Comparison of ENCODE assay signal across 22 mouse cellular contexts in the genomic region with DNA sequence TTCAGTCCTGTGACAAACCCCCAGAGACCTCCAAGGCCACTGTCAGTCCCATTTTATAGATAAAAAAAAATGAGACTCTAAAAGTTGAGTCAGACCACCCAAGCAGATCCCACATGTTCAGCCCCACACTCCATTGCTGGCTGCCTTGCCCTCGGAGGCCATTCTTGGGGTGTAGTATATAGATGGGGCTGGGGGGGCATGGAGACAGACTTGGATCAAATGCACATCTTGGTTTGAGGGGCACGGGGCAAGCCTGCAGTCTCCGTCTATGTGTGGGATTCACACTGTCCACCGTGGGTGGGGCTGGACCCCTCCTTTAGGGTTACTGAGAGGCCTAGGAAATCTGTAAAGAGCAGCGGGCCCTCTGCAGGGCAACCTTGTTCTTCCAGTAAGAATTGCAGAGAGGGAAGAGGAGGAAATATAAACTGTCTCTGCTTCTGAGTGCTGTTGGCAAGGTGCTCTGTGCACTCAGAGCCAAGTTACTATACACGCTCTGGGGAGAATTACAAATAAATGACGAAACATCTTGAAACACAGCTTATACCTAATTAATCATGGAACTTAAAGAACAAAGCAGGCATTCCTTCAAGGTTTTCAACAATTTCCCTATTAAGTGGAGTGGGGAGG.
DNase-seq lines count a peak whose midpoint lies in the region; ATAC-seq and TF ChIP-seq lines count a peak whose summit lies in the region.
"Had no signal": no experiment of that assay in that cellular context is flagged by ENCODE, and none has a peak within 500 bp of the region (broad histone marks: within the 10 kb centered on the region; RNA-seq: fewer than 3 reads in every experiment).

No protein-coding gene starts in this region.

- no peaks in the 10 kb centered on the region for H3K36me3 ChIP-seq in forebrain, embryonic 10.5 days (replicated peaks)
- no peaks in the 10 kb centered on the region for H3K36me3 ChIP-seq in forebrain, embryonic 15.5 days
- no peaks in the 10 kb centered on the region for H3K36me3 ChIP-seq in limb, embryonic 14.5 days (ENCODE audit: control insufficient read depth, insufficient read depth, low read length)
- no peaks in the 10 kb centered on the region; the same call in 1 of the 2 replicates for H3K36me3 ChIP-seq in heart, embryonic 11.5 days (ENCODE audit: control insufficient read depth, insufficient read depth, low read length)
- H3K36me3 ChIP-seq: heart, embryonic 10.5 days; hindbrain, embryonic 13.5 days; midbrain, embryonic 12.5 days had no signal

- peaks cover 21% of the 10 kb centered on the region for H3K9me3 ChIP-seq in forebrain, embryonic 10.5 days
- H3K9me3 ChIP-seq in forebrain, embryonic 15.5 days: no peaks in the 10 kb centered on the region; the same call in 1 of the 2 replicates
- H3K9me3 ChIP-seq in limb, embryonic 14.5 days (ENCODE audit: control insufficient read depth, low read length): no peaks in the 10 kb centered on the region
- H3K9me3 ChIP-seq in heart, embryonic 11.5 days (replicated peaks; ENCODE audit: control insufficient read depth, low read length): 0 out of 2 replicates have a peak, but pooled peaks cover 4% of the 10 kb centered on the region
- H3K9me3 ChIP-seq: heart, embryonic 10.5 days had no signal

- WGBS in forebrain, embryonic 10.5 days: 86% methylated on average over 7 of the region's 7 CpGs
- WGBS in forebrain, embryonic 15.5 days: 58% methylated on average over 7 of the region's 7 CpGs
- WGBS in limb, embryonic 14.5 days: 29% methylated on average over 7 of the region's 7 CpGs
- WGBS in heart, embryonic 11.5 days (ENCODE audit: insufficient replicate concordance): 75% methylated on average over 7 of the region's 7 CpGs

- no peak overlapping the region for H3K4me2 ChIP-seq in forebrain, embryonic 15.5 days (replicated peaks)
- no peak overlapping the region for H3K4me2 ChIP-seq in limb, embryonic 14.5 days (replicated peaks; ENCODE audit: low read depth, low read length, severe bottlenecking)
- no peak overlapping the region for H3K4me2 ChIP-seq in heart, embryonic 11.5 days
- H3K4me2 ChIP-seq: hindbrain, embryonic 13.5 days; midbrain, embryonic 12.5 days had no signal

- peaks cover 22% of the 10 kb centered on the region; the same call in 1 of the 2 replicates for H3K27me3 ChIP-seq in forebrain, embryonic 10.5 days (ENCODE audit: poor library complexity, severe bottlenecking)
- H3K27me3 ChIP-seq in forebrain, embryonic 15.5 days: no peaks in the 10 kb centered on the region
- no peaks in the 10 kb centered on the region; the same call in 1 of the 2 replicates for H3K27me3 ChIP-seq in limb, embryonic 14.5 days (ENCODE audit: control insufficient read depth, insufficient read depth, low read length)
- H3K27me3 ChIP-seq in heart, embryonic 11.5 days (ENCODE audit: control insufficient read depth, insufficient read depth, low read length): no peaks in the 10 kb centered on the region

- H3K27ac ChIP-seq in forebrain, embryonic 10.5 days: 0 out of 2 replicates have a peak overlapping the region, but pooled peaks have one; percentile 27
- no peak overlapping the region for H3K27ac ChIP-seq in forebrain, embryonic 15.5 days (replicated peaks)
- 0 out of 2 replicates have a peak overlapping the region, but pooled peaks have one; percentile 44 for H3K27ac ChIP-seq in limb, embryonic 14.5 days (replicated peaks; ENCODE audit: low read depth, low read length)
- H3K27ac ChIP-seq in heart, embryonic 11.5 days (ENCODE audit: low read depth, low read length): no peak overlapping the region
- H3K27ac ChIP-seq: heart, embryonic 10.5 days; hindbrain, embryonic 13.5 days; liver, embryonic 14.5 days; macrophage; midbrain, embryonic 12.5 days had no signal

- no peak for DNase-seq in forebrain, embryonic 10.5 days (ENCODE audit: extremely low spot score, low spot score)
- DNase-seq in brain, embryonic 14.5 days (ENCODE audit: low read depth): peak; percentile 58
- peak; percentile 64 for DNase-seq in fat pad, adult 2 months (ENCODE audit: extremely low read depth, low read depth, low spot score)
- peak; percentile 35 for DNase-seq in limb, embryonic 14.5 days (ENCODE audit: low spot score)
- no peak for DNase-seq in gastrocnemius, postnatal 36 days
- no peak for DNase-seq in layer of hippocampus, adult 9-10 months (ENCODE audit: low spot score)
- DNase-seq: adrenal gland, postnatal 14 days; cerebellum, adult 2 months; heart, postnatal 10 days; kidney, postnatal 36 days; layer of hippocampus, adult 9-11 months; right cerebral cortex, adult 18-20 months had no signal

- H3K4me3 ChIP-seq in forebrain, embryonic 10.5 days: no peak overlapping the region
- no peak overlapping the region for H3K4me3 ChIP-seq in forebrain, embryonic 15.5 days
- H3K4me3 ChIP-seq in limb, embryonic 14.5 days (replicated peaks; ENCODE audit: low read length): no peak overlapping the region
- no peak overlapping the region for H3K4me3 ChIP-seq in heart, embryonic 11.5 days (ENCODE audit: low read depth, low read length)
- H3K4me3 ChIP-seq: heart, embryonic 10.5 days; hindbrain, embryonic 13.5 days; midbrain, embryonic 12.5 days had no signal

- TF ChIP-seq CTCF in brain, embryonic 14.5 days (IDR thresholded peaks at IDR 0.05; ENCODE audit: borderline replicate concordance, extremely low read depth, insufficient read depth, insufficient read length): no peak

- intact Hi-C loops in gastrocnemius, postnatal 36 days (cut with DNase I): no loop called here

- peaks cover 22% of the 10 kb centered on the region for H3K4me1 ChIP-seq in forebrain, embryonic 10.5 days
- no peaks in the 10 kb centered on the region for H3K4me1 ChIP-seq in forebrain, embryonic 15.5 days
- H3K4me1 ChIP-seq in limb, embryonic 14.5 days (ENCODE audit: control insufficient read depth, insufficient read depth, low read length): peaks cover 40% of the 10 kb centered on the region
- H3K4me1 ChIP-seq in heart, embryonic 11.5 days (ENCODE audit: control insufficient read depth, insufficient read depth, low read length): peaks cover 5% of the 10 kb centered on the region; the same call in 1 of the 2 replicates

- ATAC-seq in forebrain, embryonic 15.5 days (replicated peaks): no peak
- no peak for ATAC-seq in limb, embryonic 14.5 days (ENCODE audit: low FRiP score, low read depth)
- no peak for ATAC-seq in heart, embryonic 11.5 days (replicated peaks; ENCODE audit: insufficient number of reproducible peaks, low FRiP score, low TSS enrichment)
- ATAC-seq: activated CD4-positive, CD25-positive, alpha-beta regulatory T cell, adult 4 months; forebrain, embryonic 16.5 days; inflammation-experienced regulatory T-cells, adult 6 months had no signal

- no peak overlapping the region for H3K9ac ChIP-seq in forebrain, embryonic 15.5 days (replicated peaks)
- no peak overlapping the region for H3K9ac ChIP-seq in limb, embryonic 14.5 days (ENCODE audit: low read depth, low read length, severe bottlenecking)
- H3K9ac ChIP-seq in heart, embryonic 11.5 days (ENCODE audit: low read depth, low read length): no peak overlapping the region
- H3K9ac ChIP-seq: hindbrain, embryonic 13.5 days; liver, embryonic 14.5 days; midbrain, embryonic 12.5 days had no signal

- TF ChIP-seq POLR2A in brain, embryonic 14.5 days (IDR thresholded peaks at IDR 0.05; ENCODE audit: borderline replicate concordance, extremely low read depth, insufficient read depth, insufficient read length, poor library complexity, severe bottlenecking): no peak
- no peak for TF ChIP-seq POLR2A in limb, embryonic 14.5 days (IDR thresholded peaks at IDR 0.05; ENCODE audit: borderline replicate concordance, extremely low read depth, insufficient read depth, insufficient read length)

Comparison
In these comparisons a context has a peak if more than half of its experiments do, and no peak if none do; other contexts are left out.
1. H3K27ac ChIP-seq: peak in forebrain, embryonic 10.5 days (single experiment) and limb, embryonic 14.5 days (single experiment); none in forebrain, embryonic 15.5 days (single experiment) and heart, embryonic 11.5 days (single experiment).
2. DNase-seq: peak in brain, embryonic 14.5 days (single experiment), fat pad, adult 2 months (single experiment) and limb, embryonic 14.5 days (single experiment); none in forebrain, embryonic 10.5 days (single experiment), gastrocnemius, postnatal 36 days (0 of 2) and layer of hippocampus, adult 9-10 months (single experiment).